Mouse (Mus musculus) heart, embryonic 11.5 days (tissue): ENCODE measurements around the gene Gm28778. TPM values are rescaled to one million over a fixed set of nuclear protein-coding genes. Genes with fewer than 3 reads are reported as not detected.

Experiments
- ATAC-seq: fragments of 200-750 bp; cut with Nextera tagmentation; replicated peaks from 2 replicates; pipeline ENCODE4 v1.8.0; 2017; ENCODE audit warnings: moderate library complexity; ENCODE audit not compliant: insufficient number of reproducible peaks, low FRiP score, low TSS enrichment
- H3K27ac ChIP-seq: fragments of 300-500 bp; sonication (generic); 2 replicates; pipeline ENCODE4 v1.5.1; 2014; ENCODE audit warnings: mild to moderate bottlenecking, low read depth, low read length
- H3K27me3 ChIP-seq: fragments of 300-500 bp; sonication (generic); 2 replicates; pipeline ENCODE4 v1.6.1; 2014; ENCODE audit warnings: mild to moderate bottlenecking, low read length, mixed read lengths; ENCODE audit not compliant: control insufficient read depth, insufficient read depth
- H3K36me3 ChIP-seq: fragments of 300-500 bp; sonication (generic); 2 replicates; pipeline ENCODE4 v1.6.1; 2014; ENCODE audit warnings: mild to moderate bottlenecking, low read length, moderate library complexity, mixed read lengths; ENCODE audit not compliant: control insufficient read depth, insufficient read depth
- H3K4me1 ChIP-seq: fragments of 300-500 bp; sonication (generic); 2 replicates; pipeline ENCODE4 v1.6.1; 2014; ENCODE audit warnings: low read length; ENCODE audit not compliant: control insufficient read depth, insufficient read depth
- H3K4me2 ChIP-seq: fragments of 300-500 bp; sonication (generic); 2 replicates; pipeline ENCODE4 v1.6.1; 2014; ENCODE audit warnings: mild to moderate bottlenecking, moderate library complexity
- H3K4me3 ChIP-seq: fragments of 300-500 bp; sonication (generic); 2 replicates; pipeline ENCODE4 v1.5.1; 2014; ENCODE audit warnings: low read depth, low read length
- H3K9ac ChIP-seq: fragments of 300-500 bp; sonication (generic); 2 replicates; pipeline ENCODE4 v1.6.1; 2014; ENCODE audit warnings: mild to moderate bottlenecking, low read depth, low read length, moderate library complexity
- H3K9me3 ChIP-seq: fragments of 300-500 bp; sonication (generic); replicated peaks from 2 replicates; pipeline ENCODE4 v1.6.1; 2016; ENCODE audit warnings: low read length; ENCODE audit not compliant: control insufficient read depth
- WGBS: fragments of 180-500 bp; shearing (Covaris S2); extraction: QIAGEN DNeasy Blood & Tissue Kit; methylation state at CpG from one replicate; pipeline ENCODE4 v1.1.7; 2014; ENCODE audit not compliant: insufficient replicate concordance; 5-methylcytosine and 5-hydroxymethylcytosine counted together
- polyA plus RNA-seq: library from polyadenylated mRNA; unstranded; fragments of >200 nt; fragmentation: Nextera tagmentation; extraction: Ambion mirVana; gene quantifications from 2 replicates; pipeline ENCODE4 v1.2.1, GENCODE M21; 2014

The Gm28778 gene
- polyA plus RNA-seq, 1 experiment from 2014 or later, result not detected

DNA sequence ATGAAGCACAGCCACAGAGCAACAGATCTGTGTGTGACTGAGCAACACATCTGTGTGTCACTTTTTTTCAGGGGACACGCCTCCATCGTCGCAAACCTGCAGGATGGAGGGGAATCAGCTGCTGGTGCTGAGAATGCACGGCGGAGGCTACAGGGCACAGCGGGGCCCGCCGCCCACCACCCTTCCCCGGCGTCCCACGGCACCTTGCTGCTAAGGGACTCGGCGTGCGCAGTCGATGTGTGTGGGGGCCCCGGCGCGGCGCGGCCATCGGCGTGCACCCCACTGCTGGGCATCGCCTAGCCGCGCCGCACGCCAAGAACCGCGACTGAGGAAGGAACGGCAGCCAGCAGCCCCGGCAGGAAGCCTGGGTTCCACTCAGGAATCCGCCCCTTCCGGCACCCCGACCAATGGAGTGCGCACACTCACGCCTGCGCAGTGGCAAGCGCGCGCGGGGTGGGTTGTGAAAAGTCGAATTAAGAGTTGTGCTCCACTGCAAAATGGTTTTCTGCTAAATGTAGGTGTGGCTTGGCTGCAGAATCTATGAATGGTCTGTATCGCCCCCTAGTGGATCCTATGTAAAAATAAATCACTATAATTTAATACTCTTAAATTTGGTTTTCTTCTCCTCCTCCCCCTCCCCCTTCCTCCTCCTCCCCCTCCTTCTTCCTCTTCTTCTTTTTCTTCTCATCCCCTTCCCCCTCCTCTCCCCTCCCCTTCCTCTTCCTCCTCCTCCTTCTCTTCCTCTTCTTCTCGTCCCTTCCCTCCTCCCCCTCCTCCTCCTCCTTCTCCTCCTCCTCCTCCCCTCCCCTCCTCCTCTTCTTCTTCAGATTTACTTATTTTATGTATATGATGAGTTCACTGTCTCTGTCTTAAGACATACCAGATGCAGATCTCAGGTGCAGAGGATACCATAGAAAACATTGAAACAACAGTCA lies 55.7 kb downstream of the Gm28778 start, which contains the start of the genes Asdurf, Gm28551 and Asnsd1:
Asdurf (minus strand) TSS at position 293 of the 935 bp plus-strand sequence.
Gm28551 (minus strand) TSS at position 341 of the 935 bp plus-strand sequence.
Asnsd1 (minus strand) TSS at position 426 of the 935 bp plus-strand sequence.
- H3K9me3 ChIP-seq, result no peaks in the 10 kb centered on the region
- peaks cover 8% of the 10 kb centered on the region for H3K36me3 ChIP-seq
- WGBS, result under 1% methylated on average over 44 of the region's 44 CpGs
- H3K4me3 ChIP-seq, result peak within 1 kb of the TSS; percentile 84
- H3K4me2 ChIP-seq, result peak within 1 kb of the TSS; percentile 71
- peak within 1 kb of the TSS; percentile 96 for H3K9ac ChIP-seq
- H3K4me1 ChIP-seq, result peaks cover 6% of the 10 kb centered on the region; the same call in 1 of the 2 replicates
- H3K27me3 ChIP-seq, result no peaks in the 10 kb centered on the region
- ATAC-seq, result peak; percentile 99
- H3K27ac ChIP-seq, result peak within 1 kb of the TSS; percentile 86

DNA sequence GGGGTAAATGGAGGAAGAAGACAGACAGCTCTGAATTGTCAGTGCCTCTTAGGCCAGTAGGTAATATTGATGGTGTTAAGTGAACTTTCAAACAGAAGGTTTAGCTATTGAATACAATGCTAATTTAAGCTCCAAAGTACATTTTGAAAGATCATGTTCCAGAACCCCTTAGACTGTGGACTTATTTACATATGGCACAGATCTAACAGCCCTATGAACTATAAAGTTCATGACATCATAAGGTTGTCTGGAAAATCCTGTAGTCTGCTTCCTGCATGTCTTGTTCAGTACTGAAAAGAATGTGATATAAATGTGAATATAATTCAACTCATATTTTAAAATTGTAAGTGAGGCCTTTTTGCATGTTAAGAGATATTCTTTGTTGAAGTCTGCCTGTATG lies 62.1 kb downstream of the Gm28778 start:
- Histone ChIP-seq H3K9ac (no peak overlapping the region), H3K27me3 (no peaks in the 10 kb centered on the region), H3K36me3 (no peaks in the 10 kb centered on the region), H3K9me3 (no peaks in the 10 kb centered on the region), H3K4me1 (no peaks in the 10 kb centered on the region), H3K4me3 (no peak overlapping the region), H3K4me2 (no peak overlapping the region), H3K27ac (no peak overlapping the region)
- ATAC-seq, result no peak

Other genes starting within 250 kb of the Gm28778 start
- 5.0 and 7.0 TPM in 2 replicates for gene Mstn, start 235.5 kb upstream of the Gm28778 start, polyA plus RNA-seq
- gene 1700019A02Rik, start 109.5 kb upstream of the Gm28778 start, polyA plus RNA-seq, result not detected in 2 replicates
- 14.5 and 15.2 TPM in 2 replicates for gene Pms1, start 93 bp upstream of the Gm28778 start, polyA plus RNA-seq
- gene Ormdl1, start within 50 bp of the Gm28778 start, polyA plus RNA-seq, result 51.2 and 58.2 TPM in 2 replicates
- gene Osgepl1, start 16.5 kb downstream of the Gm28778 start, polyA plus RNA-seq, result 29.3 and 30.9 TPM in 2 replicates
- gene Asdurf, start 55.5 kb downstream of the Gm28778 start, polyA plus RNA-seq, result not detected in 2 replicates
- 0.08 and 0.33 TPM in 2 replicates for gene Gm28551, start 55.6 kb downstream of the Gm28778 start, polyA plus RNA-seq
- gene Asnsd1, start 55.6 kb downstream of the Gm28778 start, polyA plus RNA-seq, result 86.6 and 89.9 TPM in 2 replicates